Mouse (Mus musculus) 416B (cell line): ENCODE measurements around the gene Cmpk2.
"Not testable (repeated sequence)": the region's sequence is repeated elsewhere in the genome, so short reads cannot be mapped to it uniquely, and the experiment has no call there.

Experiments used
- DNase-seq: peaks from one replicate; pipeline ENCODE4 v3.0.0; 2011; ENCODE audit warnings: low read depth

Cmpk2 gene

GRCm38 (mm10) chr12:26469098-26470041 lies at the start of gene Cmpk2:
Gene Cmpk2 (plus strand): TSS chr12:26469204.
- peak; percentile 79 for DNase-seq

GRCm38 (mm10) chr12:26424841-26425240 lies 44.2 kb upstream of the Cmpk2 start:
- DNase-seq = peak; percentile 70

- not testable (repeated sequence) for DNase-seq
Observed at GRCm38 (mm10) chr12:26428771-26429170, 40.2 kb upstream of the Cmpk2 start.

GRCm38 (mm10) chr12:26436334-26436733 lies 32.7 kb upstream of the Cmpk2 start:
- no peak for DNase-seq

- DNase-seq = no peak
Observed at GRCm38 (mm10) chr12:26437950-26438349, 31.1 kb upstream of the Cmpk2 start.

GRCm38 (mm10) chr12:26439366-26439765 lies 29.6 kb upstream of the Cmpk2 start:
- DNase-seq = peak; percentile 89

- DNase-seq = peak; percentile 57
Observed at GRCm38 (mm10) chr12:26444054-26444453, 24.9 kb upstream of the Cmpk2 start.

- DNase-seq = no peak
Observed at GRCm38 (mm10) chr12:26444511-26444910, 24.5 kb upstream of the Cmpk2 start.

- no peak for DNase-seq
Observed at GRCm38 (mm10) chr12:26446377-26447045, 22.5 kb upstream of the Cmpk2 start.

- DNase-seq = no peak
Observed at GRCm38 (mm10) chr12:26449483-26449882, 19.5 kb upstream of the Cmpk2 start.

GRCm38 (mm10) chr12:26451150-26451549 lies 17.9 kb upstream of the Cmpk2 start:
- no peak for DNase-seq

GRCm38 (mm10) chr12:26452951-26453350 lies 16.1 kb upstream of the Cmpk2 start:
- DNase-seq = peak; percentile 82

- DNase-seq = no peak
Observed at GRCm38 (mm10) chr12:26454682-26455081, 14.3 kb upstream of the Cmpk2 start.

GRCm38 (mm10) chr12:26456028-26456698 lies 12.8 kb upstream of the Cmpk2 start, which contains the start of gene Rsad2:
Gene Rsad2 (minus strand): TSS chr12:26456452.
- peak; percentile 91 for DNase-seq

- DNase-seq = peak; percentile 93
Observed at GRCm38 (mm10) chr12:26460091-26460490, 8.9 kb upstream of the Cmpk2 start.

- DNase-seq = peak; percentile 50
Observed at GRCm38 (mm10) chr12:26465600-26465999, 3.4 kb upstream of the Cmpk2 start.

- peak; percentile 32 for DNase-seq
Observed at GRCm38 (mm10) chr12:26470042-26470409, 1.0 kb downstream of the Cmpk2 start.

- no peak for DNase-seq
Observed at GRCm38 (mm10) chr12:26471376-26471775, 2.4 kb downstream of the Cmpk2 start.

- no peak for DNase-seq
Observed at GRCm38 (mm10) chr12:26472770-26473481, 3.9 kb downstream of the Cmpk2 start.

GRCm38 (mm10) chr12:26473746-26474145 lies 4.7 kb downstream of the Cmpk2 start:
- no peak for DNase-seq

GRCm38 (mm10) chr12:26477198-26477597 lies 8.2 kb downstream of the Cmpk2 start:
- DNase-seq = no peak
